Mouse (Mus musculus) monocyte, adult 2 months (primary cell): ENCODE measurements around the gene Igsf9b.

Experiments
- DNase-seq, 2 experiments: peaks; one replicate each; pipeline ENCODE4 v3.0.0; 2022; ENCODE audit warnings: low spot score in 2 of 2, low read depth in 1 of 2

The Igsf9b gene

GRCm38 (mm10) chr9:27298411-27299285 is at the start of gene Igsf9b:
Gene Igsf9b (plus strand): TSS chr9:27299204.
- DNase-seq = no peak

DNA sequence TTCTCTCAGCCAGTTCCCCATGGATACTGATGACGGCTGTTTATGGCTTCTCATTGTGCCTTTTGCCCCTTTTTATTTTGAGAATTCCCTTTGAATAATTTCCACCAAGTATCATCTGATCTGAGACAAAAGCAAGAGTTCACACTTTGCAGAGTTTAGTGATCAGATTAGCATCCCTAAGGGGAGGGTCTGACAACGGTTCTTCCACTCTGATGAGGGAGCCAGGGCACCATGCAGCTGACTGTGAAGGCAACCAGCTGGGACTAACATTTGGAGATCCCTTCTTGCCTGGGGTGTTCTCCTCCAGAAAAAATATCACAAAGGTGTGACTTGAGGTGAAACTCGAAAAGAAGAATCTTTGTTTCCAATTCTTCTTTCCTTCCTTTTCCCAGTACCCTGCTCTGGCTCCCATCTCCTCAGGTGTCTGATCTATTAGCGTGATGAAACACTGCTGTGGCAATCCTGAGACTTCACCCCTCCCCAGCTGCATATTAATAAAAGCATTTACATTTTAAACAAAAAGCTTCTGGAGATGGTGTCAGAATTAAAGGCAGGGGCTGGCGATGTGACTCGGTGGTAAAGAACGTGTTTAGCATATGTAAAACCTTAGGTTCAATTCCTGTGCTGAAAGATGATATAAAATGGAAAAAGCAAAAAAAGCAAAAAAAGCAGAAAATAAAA is 46.8 kb upstream of the Igsf9b start:
- no peak for DNase-seq

GRCm38 (mm10) chr9:27256454-27256853 is 42.5 kb upstream of the Igsf9b start:
- DNase-seq = no peak

DNA sequence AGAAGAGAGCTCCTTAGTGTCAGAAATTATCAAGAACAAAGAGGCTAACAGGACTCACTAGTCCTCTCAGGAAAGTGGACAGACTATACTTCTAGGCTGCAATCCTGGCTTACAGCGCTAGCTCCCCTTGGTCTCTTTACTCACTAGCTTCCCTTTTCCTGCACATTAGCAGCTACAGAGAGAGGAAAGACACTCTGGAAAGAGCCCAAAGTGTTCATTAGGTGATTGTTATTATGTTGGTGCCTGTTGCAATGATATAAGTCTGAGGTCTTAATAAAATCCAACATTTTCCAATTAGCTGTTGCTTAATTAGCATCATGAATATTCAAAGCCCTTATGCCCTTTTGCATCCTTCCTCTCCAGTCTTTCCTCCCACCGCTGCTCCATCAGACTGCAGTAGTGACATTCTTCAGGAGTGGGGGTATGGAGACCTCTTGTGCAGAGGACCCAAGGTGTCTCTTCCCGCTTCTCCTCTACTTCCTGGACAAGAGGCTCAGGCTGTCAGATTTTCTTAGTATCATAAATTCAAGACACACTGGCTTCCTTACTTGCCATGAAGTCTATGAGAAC is 38.5 kb upstream of the Igsf9b start:
- no peak for DNase-seq

DNA sequence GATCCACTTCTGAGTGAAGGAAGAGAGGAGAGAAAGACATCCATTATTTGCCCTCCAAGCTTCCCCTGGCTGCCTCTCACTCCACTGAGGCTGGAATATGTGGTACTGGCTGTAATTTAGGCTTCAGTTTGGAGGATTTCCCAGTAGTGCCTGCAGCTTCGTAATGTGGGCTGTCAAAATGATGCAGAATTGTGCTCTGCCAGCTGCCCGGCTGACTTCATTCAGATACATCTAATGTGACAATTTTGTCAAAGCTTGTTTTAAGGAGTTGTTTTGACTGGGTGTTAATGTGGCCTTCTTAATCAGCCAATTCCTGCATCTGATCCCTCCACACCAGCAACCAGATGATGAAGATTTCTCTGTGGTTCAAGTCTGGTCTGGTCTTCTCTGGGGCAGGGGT is 37.1 kb upstream of the Igsf9b start:
- DNase-seq = no peak

GRCm38 (mm10) chr9:27265009-27265408 is 34.0 kb upstream of the Igsf9b start:
- no peak for DNase-seq

- no peak for DNase-seq
Measured at GRCm38 (mm10) chr9:27267878-27268277, 31.1 kb upstream of the Igsf9b start.

GRCm38 (mm10) chr9:27268493-27268892 is 30.5 kb upstream of the Igsf9b start:
- DNase-seq = no peak

DNA sequence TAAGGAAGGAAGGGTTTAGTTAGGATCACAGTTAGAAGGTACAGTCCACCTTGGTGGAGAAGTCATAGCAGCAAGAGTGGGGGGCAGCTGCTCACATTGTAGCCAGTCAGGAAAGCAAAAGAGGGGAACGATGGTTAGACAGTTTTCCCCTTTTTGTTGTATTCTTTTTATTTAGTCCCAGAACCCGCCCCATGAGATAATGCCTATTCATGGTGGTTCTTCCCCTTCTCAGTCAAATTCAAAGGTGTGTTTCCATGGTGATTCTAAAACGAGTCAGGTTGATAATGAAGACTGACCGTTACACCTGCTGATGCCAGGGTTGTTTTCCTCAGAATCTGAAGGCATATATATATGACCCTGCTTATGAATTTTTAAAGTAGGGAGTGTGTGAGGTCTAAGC is 29.7 kb upstream of the Igsf9b start:
- DNase-seq = no peak

- no peak for DNase-seq
Measured at GRCm38 (mm10) chr9:27269904-27270303, 29.1 kb upstream of the Igsf9b start.

GRCm38 (mm10) chr9:27271899-27272298 is 27.1 kb upstream of the Igsf9b start:
- no peak for DNase-seq

GRCm38 (mm10) chr9:27272858-27273257 is 26.1 kb upstream of the Igsf9b start:
- no peak for DNase-seq

DNA sequence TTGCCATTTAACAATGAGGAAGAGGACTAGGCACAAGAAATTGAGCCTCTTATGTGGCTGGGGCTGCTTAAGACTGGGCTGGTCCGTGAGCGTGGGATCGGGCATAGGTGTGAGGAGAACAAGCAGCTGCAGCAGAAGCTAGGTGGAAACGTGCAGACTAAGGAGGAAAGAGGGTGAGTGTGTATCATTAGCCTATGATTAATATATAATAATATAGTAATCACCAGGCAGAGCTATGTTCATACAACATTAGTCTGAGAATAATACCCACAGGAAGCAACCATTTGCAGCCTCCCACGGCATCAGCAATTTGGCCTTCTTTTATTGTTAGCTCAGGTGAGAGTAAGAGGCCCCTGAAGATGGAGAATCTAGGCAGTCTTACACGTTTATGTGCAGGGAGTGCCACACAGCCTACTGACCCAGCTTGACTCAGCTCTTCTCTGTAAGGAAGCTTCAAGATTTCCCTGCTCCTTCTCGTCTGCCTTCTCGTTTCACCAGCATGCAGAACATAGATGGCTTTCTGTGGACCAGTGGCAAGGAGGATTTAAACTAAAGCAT is 22.6 kb upstream of the Igsf9b start:
- no peak for DNase-seq

GRCm38 (mm10) chr9:27277401-27278087 is 21.5 kb upstream of the Igsf9b start:
- DNase-seq = no peak

- no peak for DNase-seq
Measured at GRCm38 (mm10) chr9:27279041-27279440, 20.0 kb upstream of the Igsf9b start.

DNA sequence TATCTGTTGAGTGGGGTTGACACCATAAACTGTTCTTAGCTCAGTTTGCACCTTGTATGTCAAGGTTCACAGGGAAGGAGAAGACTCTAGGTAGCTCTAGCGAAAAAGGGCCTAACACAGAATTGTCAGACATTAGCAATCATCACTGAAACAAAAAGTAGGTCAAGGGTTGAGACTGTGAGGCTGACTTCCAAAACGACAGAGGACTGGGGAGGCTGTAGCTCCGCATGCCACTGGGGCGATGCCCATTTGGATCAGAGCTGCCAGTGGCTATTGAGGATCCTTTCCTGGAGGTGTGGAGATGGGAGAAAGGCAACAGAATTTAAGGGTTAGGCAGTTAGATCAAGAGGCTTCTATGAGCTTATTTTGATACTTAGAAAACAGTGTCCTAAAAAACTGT is 18.0 kb upstream of the Igsf9b start:
- DNase-seq = no peak

DNA sequence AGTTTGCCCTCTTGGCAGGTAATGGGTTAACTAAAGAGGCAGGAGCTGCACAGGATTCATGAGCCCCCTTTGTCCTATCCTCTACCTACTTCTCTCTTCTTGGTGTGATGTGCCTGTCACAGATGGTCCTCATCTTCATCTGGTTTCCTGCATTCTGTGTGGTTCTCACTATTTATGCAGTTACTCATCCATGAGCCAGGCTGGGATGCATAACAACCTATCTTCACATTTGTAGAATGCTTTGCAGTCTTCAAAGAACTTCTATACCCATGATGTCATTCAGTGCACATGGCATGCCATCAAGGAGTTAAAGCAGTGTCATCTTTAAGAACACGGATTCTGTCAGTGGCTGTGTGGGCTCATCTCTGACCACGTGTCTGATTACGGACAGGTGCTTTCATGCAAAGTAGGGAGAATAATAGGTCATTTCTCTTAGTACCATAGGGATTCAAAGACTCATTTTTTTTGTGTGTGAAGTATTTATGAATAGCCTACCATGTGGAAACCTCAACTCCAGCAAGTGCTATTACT is 13.2 kb upstream of the Igsf9b start:
- no peak for DNase-seq

DNA sequence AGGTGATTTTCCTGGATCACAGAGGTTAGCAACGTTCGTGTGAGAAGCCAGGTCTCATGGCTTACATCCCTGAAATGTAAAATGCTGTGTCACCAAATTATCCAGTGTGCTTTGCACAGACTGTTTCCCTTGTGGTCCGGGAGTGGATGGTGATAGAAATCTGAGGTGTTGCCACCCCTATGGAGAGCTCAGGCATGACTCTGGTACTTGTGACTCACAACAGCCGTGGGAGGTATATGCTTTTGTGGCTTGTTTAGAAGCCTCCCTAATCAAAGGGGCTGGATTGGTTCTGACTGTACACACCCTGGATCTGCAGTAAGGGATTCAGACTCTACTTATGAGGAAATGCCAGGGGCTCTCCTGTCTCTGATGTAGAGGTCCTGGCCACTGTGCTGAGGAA is 12.7 kb upstream of the Igsf9b start:
- no peak for DNase-seq

DNA sequence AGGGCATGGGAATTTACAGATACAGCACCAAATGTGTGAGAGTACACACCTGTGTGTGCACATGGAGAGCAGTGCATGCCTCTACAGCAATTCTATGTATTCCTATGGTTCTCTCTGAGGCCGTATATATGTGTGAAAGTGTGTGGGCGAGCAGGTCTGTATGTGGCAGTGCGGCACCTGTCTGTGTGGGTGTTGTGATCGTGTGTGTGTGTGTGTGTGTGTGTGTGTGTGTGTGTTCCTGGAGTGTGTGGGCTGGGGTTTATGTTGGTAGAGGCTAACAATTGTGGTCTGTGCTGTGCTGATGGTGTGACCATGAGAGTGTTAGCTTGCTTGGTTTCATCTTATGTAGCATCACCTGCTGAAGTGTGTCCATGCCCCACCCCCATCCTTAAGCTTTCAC is 12.1 kb upstream of the Igsf9b start:
- DNase-seq = no peak

DNA sequence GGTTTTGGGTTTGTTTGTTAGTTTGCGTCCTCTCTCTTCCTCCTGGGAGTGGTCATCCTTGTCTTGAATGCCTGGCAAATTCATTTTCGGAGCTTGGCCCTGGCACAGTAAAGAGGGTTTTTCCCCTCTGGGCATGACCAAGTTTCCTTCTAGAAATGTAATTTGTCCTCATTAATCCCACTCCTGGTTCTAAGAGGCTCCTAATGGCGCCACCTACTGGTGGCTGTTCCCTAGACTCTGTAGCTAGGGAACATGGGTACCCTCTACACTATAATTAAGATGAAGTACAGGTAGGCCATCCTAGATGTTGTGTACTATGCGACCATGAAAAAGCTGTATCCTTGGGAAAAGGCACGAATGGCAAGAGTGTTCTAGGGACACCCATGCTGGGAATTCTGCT is 11.6 kb upstream of the Igsf9b start:
- DNase-seq = no peak

GRCm38 (mm10) chr9:27288442-27288841 is 10.6 kb upstream of the Igsf9b start:
- no peak for DNase-seq
